Mouse (Mus musculus): ENCODE measurements around the gene Nmt1. TPM values are rescaled to one million over a fixed set of nuclear protein-coding genes. Genes with fewer than 3 reads are reported as not detected.

Nmt1 gene
- polyA plus RNA-seq, 1 experiment from 2014 or later: 50.5 TPM

DNA sequence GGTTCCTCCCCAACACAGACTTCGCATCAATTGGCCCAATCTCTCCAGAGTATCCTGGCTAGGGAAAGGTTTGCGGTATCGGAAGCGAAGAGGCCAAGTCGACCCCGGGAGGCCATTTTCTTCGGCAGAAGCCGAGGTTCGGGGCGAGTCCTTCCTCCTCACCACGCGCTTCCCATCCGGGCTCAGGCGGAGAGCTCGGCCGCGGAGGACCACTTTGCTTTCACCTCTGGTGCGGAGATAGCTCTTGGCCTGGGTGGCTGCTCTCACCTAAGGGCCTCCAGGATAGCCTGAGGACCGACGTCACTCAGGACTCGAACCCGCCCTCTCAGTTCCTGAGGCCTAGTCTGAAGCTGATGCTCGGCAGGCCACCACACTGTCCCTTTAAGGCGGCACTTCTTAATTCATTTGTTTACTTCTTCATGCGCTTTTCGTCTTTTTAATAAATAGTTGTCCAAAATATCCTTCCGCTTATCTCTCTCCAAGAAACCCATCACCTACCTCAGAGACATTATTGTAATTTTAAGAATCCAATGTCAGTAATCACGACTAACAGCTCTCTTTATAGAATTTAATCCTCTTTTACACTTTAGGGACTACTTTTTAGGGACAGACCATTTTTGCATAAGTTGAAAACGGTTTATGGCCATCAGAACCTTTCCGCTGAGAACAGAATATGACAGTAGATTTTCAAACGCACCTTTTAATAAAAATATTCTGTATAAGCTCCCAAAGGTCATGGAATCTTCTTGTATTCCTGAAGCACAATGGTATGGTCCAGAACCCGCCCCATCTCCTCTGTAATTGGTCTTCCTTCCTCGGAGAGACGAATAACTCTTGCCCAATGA is 87.4 kb downstream of the Nmt1 start:
- no peaks in the 10 kb centered on the region for H3K9me3 ChIP-seq (ENCODE audit: low read length)
- H3K27me3 ChIP-seq (replicated peaks; ENCODE audit: insufficient read depth, low read length): no peaks in the 10 kb centered on the region
- H3K4me3 ChIP-seq (ENCODE audit: low read depth, low read length): peak overlapping the region; percentile 63
- H3K4me1 ChIP-seq (ENCODE audit: insufficient read depth, low read depth, low read length): peaks cover 21% of the 10 kb centered on the region; the same call in 1 of the 2 replicates
- peak overlapping the region; percentile 80 for H3K9ac ChIP-seq (replicated peaks; ENCODE audit: low read depth)
- H3K36me3 ChIP-seq (ENCODE audit: insufficient read depth, low read length): no peaks in the 10 kb centered on the region
- ATAC-seq: peak; percentile 66
- peak overlapping the region; percentile 91 for H3K27ac ChIP-seq (ENCODE audit: low read length)
- TF ChIP-seq CTCF (IDR thresholded peaks at IDR 0.05) (no peak), EP300 (IDR thresholded peaks at IDR 0.05) (peak; percentile 96)
- peak; percentile 97 for DNase-seq (ENCODE audit: low spot score)
- under 1% methylated on average over 34 of the region's 34 CpGs for WGBS
- H3K4me2 ChIP-seq (replicated peaks; ENCODE audit: low read depth, low read length): peak overlapping the region; percentile 58

DNA sequence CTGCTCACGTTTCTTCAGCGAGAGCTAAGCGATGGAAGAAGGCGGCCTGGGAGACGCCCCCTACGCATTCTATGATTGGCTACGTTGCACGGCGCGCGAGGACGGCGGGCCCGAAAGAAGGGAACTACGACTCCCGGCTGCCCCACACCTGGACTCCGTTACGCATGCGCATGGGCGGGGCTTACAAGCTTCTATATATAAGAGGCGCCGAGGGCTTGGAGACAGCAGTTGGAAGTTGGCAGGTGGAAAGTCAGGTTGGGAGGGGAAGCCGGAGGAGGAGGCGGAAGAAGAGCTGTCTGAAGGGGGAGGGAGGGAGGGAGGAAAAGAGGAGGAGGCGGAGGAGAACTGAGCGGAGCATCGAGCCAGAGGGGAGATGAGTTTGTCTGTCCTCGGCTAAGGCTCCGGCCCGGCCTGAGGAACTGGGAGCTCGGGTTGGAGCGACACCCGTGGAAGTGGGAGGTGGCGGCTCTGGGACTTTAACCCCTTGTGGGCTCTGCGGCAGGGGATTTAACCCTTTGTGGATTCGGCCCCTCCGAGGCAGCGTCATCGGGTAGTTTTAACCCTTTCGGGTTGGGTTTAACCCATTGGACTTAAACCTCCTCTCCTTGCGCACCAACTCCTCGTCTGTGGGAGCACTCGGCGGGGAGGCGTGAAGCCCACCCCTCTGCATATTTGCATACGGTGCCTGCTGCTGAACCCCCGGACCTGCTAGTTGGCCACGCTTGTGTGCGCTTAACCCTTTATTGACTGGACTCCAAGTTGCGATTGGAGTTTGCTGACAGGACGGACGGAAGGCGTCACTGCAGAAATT is 88.2 kb downstream of the Nmt1 start, which contains the start of gene Hexim1:
Hexim1 (plus strand) TSS at position 224 of the 811 bp plus-strand sequence.
- peak within 1 kb of the TSS; percentile 80 for H3K9ac ChIP-seq (replicated peaks; ENCODE audit: low read depth)
- TF ChIP-seq EP300 (IDR thresholded peaks at IDR 0.05) (no peak), CTCF (IDR thresholded peaks at IDR 0.05) (no peak)
- H3K9me3 ChIP-seq (ENCODE audit: low read length): no peaks in the 10 kb centered on the region
- DNase-seq (ENCODE audit: low spot score) (peak; percentile 100), ATAC-seq (peak; percentile 93)
- WGBS: under 1% methylated on average over 53 of the region's 53 CpGs
- peak within 1 kb of the TSS; percentile 91 for H3K27ac ChIP-seq (ENCODE audit: low read length)
- peaks cover 21% of the 10 kb centered on the region; the same call in 1 of the 2 replicates for H3K4me1 ChIP-seq (ENCODE audit: insufficient read depth, low read depth, low read length)
- H3K36me3 ChIP-seq (ENCODE audit: insufficient read depth, low read length): no peaks in the 10 kb centered on the region
- H3K4me3 ChIP-seq (ENCODE audit: low read depth, low read length): peak within 1 kb of the TSS; percentile 69
- no peaks in the 10 kb centered on the region for H3K27me3 ChIP-seq (replicated peaks; ENCODE audit: insufficient read depth, low read length)
- peak within 1 kb of the TSS; percentile 92 for H3K4me2 ChIP-seq (replicated peaks; ENCODE audit: low read depth, low read length)

DNA sequence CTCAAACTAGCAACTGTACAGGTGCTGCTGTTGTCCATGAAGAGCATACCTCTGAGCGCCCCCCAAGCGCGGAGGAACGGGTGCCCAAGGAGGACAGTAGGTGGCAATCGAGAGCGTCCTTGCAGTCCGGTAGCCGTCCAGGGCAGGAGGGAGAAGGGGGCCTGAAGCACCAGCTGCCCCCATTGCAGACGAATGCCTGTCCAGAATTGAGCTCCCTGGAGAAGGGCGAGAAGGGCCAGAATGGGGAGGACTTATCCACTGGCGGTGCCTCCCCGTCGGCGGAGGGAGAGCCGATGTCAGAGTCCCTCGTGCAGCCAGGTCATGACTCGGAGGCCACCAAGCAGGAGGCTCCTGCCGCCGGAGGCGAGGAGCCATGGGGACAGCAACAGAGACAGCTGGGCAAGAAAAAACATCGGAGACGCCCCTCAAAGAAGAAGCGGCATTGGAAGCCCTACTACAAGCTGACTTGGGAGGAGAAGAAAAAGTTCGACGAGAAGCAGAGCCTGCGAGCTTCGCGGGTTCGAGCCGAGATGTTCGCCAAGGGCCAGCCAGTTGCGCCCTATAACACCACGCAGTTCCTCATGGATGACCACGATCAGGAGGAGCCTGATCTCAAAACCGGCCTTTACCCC is 89.1 kb downstream of the Nmt1 start:
- Histone ChIP-seq H3K4me3 (ENCODE audit: low read depth, low read length) (peak overlapping the region; percentile 69), H3K9ac (replicated peaks; ENCODE audit: low read depth) (peak overlapping the region; percentile 72), H3K4me2 (replicated peaks; ENCODE audit: low read depth, low read length) (peak overlapping the region; percentile 92), H3K27me3 (replicated peaks; ENCODE audit: insufficient read depth, low read length) (no peaks in the 10 kb centered on the region), H3K27ac (ENCODE audit: low read length) (peak overlapping the region; percentile 85), H3K9me3 (ENCODE audit: low read length) (no peaks in the 10 kb centered on the region), H3K36me3 (ENCODE audit: insufficient read depth, low read length) (no peaks in the 10 kb centered on the region), H3K4me1 (ENCODE audit: insufficient read depth, low read depth, low read length) (peaks cover 14% of the 10 kb centered on the region; the same call in 1 of the 2 replicates)
- peak; percentile 25 for ATAC-seq
- TF ChIP-seq CTCF (IDR thresholded peaks at IDR 0.05): peak; percentile 86
- no peak for TF ChIP-seq EP300 (IDR thresholded peaks at IDR 0.05)
- peak; percentile 88 for DNase-seq (ENCODE audit: low spot score)
- under 1% methylated on average over 35 of the region's 35 CpGs for WGBS

DNA sequence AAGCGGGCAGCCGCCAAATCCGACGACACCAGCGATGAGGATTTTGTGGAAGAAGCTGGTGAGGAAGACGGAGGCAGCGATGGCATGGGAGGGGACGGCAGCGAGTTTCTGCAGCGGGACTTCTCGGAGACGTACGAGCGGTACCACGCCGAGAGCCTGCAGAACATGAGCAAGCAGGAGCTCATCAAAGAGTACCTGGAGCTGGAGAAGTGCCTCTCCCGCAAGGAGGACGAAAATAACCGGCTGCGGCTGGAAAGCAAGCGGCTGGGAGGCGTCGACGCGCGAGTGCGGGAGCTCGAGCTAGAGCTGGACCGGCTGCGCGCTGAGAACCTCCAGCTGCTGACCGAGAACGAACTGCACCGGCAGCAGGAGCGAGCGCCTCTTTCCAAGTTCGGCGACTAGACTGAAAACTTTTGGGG is 89.6 kb downstream of the Nmt1 start:
- peak overlapping the region; percentile 69 for H3K4me3 ChIP-seq (ENCODE audit: low read depth, low read length)
- H3K9me3 ChIP-seq (ENCODE audit: low read length): no peaks in the 10 kb centered on the region
- H3K36me3 ChIP-seq (ENCODE audit: insufficient read depth, low read length): no peaks in the 10 kb centered on the region
- peak overlapping the region; percentile 85 for H3K27ac ChIP-seq (ENCODE audit: low read length)
- TF ChIP-seq CTCF (IDR thresholded peaks at IDR 0.05) (no peak; the same call in 1 of the 2 replicates), EP300 (IDR thresholded peaks at IDR 0.05) (no peak)
- ATAC-seq (no peak), DNase-seq (ENCODE audit: low spot score) (peak; percentile 76)
- H3K9ac ChIP-seq (replicated peaks; ENCODE audit: low read depth): peak overlapping the region; percentile 72
- peak overlapping the region; percentile 92 for H3K4me2 ChIP-seq (replicated peaks; ENCODE audit: low read depth, low read length)
- no peaks in the 10 kb centered on the region for H3K27me3 ChIP-seq (replicated peaks; ENCODE audit: insufficient read depth, low read length)
- WGBS: under 1% methylated on average over 38 of the region's 38 CpGs
- H3K4me1 ChIP-seq (ENCODE audit: insufficient read depth, low read depth, low read length): peaks cover 10% of the 10 kb centered on the region; the same call in 1 of the 2 replicates

Small RNA genes within 50 kb of the gene (microRNA-seq; reads per million reads assigned to microRNA genes)
- gene Mir6931: not detected

Other genes starting within 250 kb of the Nmt1 start
- 35.9 and 37.0 TPM in 2 replicates for gene Gjc1, start 208.5 kb upstream of the Nmt1 start, polyA plus RNA-seq (2015; fragmentation: Nextera tagmentation; extraction: Ambion mirVana)
- gene Higd1b, start 192.3 kb upstream of the Nmt1 start, polyA plus RNA-seq (2015; fragmentation: Nextera tagmentation; extraction: Ambion mirVana): 111 and 138 TPM in 2 replicates
- 67.1 and 72.9 TPM in 2 replicates for gene Eftud2, start 147.2 kb upstream of the Nmt1 start, polyA plus RNA-seq (2015; fragmentation: Nextera tagmentation; extraction: Ambion mirVana)
- gene Ccdc103, start 147.0 kb upstream of the Nmt1 start, polyA plus RNA-seq (2015; fragmentation: Nextera tagmentation; extraction: Ambion mirVana): 3.9 and 4.4 TPM in 2 replicates
- gene Fam187a, start 143.0 kb upstream of the Nmt1 start, polyA plus RNA-seq (2015; fragmentation: Nextera tagmentation; extraction: Ambion mirVana): not detected in 2 replicates
- gene Gfap, start 127.3 kb upstream of the Nmt1 start, polyA plus RNA-seq (2015; fragmentation: Nextera tagmentation; extraction: Ambion mirVana): 0.05 and 0.12 TPM in 2 replicates
- gene Kif18b, start 103.1 kb upstream of the Nmt1 start, polyA plus RNA-seq (2015; fragmentation: Nextera tagmentation; extraction: Ambion mirVana): 0.33 and 0.36 TPM in 2 replicates
- gene C1ql1, start 81.5 kb upstream of the Nmt1 start, polyA plus RNA-seq (2015; fragmentation: Nextera tagmentation; extraction: Ambion mirVana): 0.30 and 0.31 TPM in 2 replicates
- 43.5 and 51.1 TPM in 2 replicates for gene Dcakd, start 143 bp downstream of the Nmt1 start, polyA plus RNA-seq (2015; fragmentation: Nextera tagmentation; extraction: Ambion mirVana)
- gene Plcd3, start 73.5 kb downstream of the Nmt1 start, polyA plus RNA-seq (2015; fragmentation: Nextera tagmentation; extraction: Ambion mirVana): 3.7 and 3.8 TPM in 2 replicates
- gene Acbd4, start 73.5 kb downstream of the Nmt1 start, polyA plus RNA-seq (2015; fragmentation: Nextera tagmentation; extraction: Ambion mirVana): 28.8 and 34.5 TPM in 2 replicates
- gene Hexim1, start 88.0 kb downstream of the Nmt1 start, polyA plus RNA-seq (2015; fragmentation: Nextera tagmentation; extraction: Ambion mirVana): 6.5 TPM in 2 replicates
- gene Hexim2, start 104.2 kb downstream of the Nmt1 start, polyA plus RNA-seq (2015; fragmentation: Nextera tagmentation; extraction: Ambion mirVana): 6.2 and 7.1 TPM in 2 replicates
- gene Fmnl1, start 142.9 kb downstream of the Nmt1 start, polyA plus RNA-seq (2015; fragmentation: Nextera tagmentation; extraction: Ambion mirVana): 4.1 and 4.9 TPM in 2 replicates
- 0.38 and 0.44 TPM in 2 replicates for gene 1700023F06Rik, start 180.4 kb downstream of the Nmt1 start, polyA plus RNA-seq (2015; fragmentation: Nextera tagmentation; extraction: Ambion mirVana)
- not detected in 2 replicates for gene Spata32, start 190.2 kb downstream of the Nmt1 start, polyA plus RNA-seq (2015; fragmentation: Nextera tagmentation; extraction: Ambion mirVana)
- 2.6 and 4.0 TPM in 2 replicates for gene Map3k14, start 239.3 kb downstream of the Nmt1 start, polyA plus RNA-seq (2015; fragmentation: Nextera tagmentation; extraction: Ambion mirVana)